In the genomic region with DNA sequence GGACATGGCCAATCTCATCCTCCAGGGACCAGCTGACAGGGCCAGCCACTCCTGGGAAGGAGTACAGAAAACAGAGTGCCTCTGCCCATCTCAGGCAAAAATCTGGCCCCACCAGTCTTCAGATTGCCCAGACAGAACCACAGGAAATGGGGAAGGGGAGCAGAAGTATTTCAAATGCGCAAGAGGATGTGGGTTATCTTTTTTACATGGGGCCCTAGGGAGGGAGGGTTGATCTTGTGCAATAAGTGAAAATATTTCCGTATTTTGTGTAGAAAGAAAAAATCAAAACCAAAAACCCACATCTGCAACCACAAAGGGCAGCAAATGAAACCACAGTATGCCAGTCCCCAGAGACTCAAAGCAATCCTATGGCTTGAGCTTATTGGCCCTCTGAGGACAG, we compare ENCODE assay signal across 11 mouse cellular contexts. TPM values are rescaled to one million over a fixed set of nuclear protein-coding genes. Genes with fewer than 3 reads are reported as not detected.
DNase-seq lines count a peak whose midpoint lies in the region; TF ChIP-seq lines count a peak whose summit lies in the region.
"Had no signal": no experiment of that assay in that cellular context is flagged by ENCODE, and none has a peak within 500 bp of the region (broad histone marks: within the 10 kb centered on the region; RNA-seq: fewer than 3 reads in every experiment).

No protein-coding gene starts in this region.

- peaks cover 93% of the 10 kb centered on the region for H3K4me1 ChIP-seq in embryonic facial prominence, embryonic 10.5 days

- TF ChIP-seq CTCF in C2C12 (IDR thresholded peaks at IDR 0.05; ENCODE audit: control insufficient read depth, insufficient read depth, insufficient read length) = no peak

- peaks cover 71% of the 10 kb centered on the region for H3K79me3 ChIP-seq in C2C12 (ENCODE audit: low read depth)

- peaks cover 8% of the 10 kb centered on the region for H3K36me3 ChIP-seq in C2C12 (ENCODE audit: control insufficient read depth, insufficient read depth)
- H3K36me3 ChIP-seq in embryonic facial prominence, embryonic 10.5 days (replicated peaks) = no peaks in the 10 kb centered on the region

- peak overlapping the region; percentile 5; the same call in 1 of the 2 replicates for H3K27ac ChIP-seq in embryonic facial prominence, embryonic 10.5 days (replicated peaks)

- H3ac ChIP-seq in C2C12 (ENCODE audit: control insufficient read depth, insufficient read length, low read depth) = no peak overlapping the region

- no peaks in the 10 kb centered on the region for H3K9me3 ChIP-seq in embryonic facial prominence, embryonic 10.5 days

- no peaks in the 10 kb centered on the region for H3K27me3 ChIP-seq in C2C12 (ENCODE audit: control insufficient read depth, insufficient read depth, insufficient read length)
- no peaks in the 10 kb centered on the region for H3K27me3 ChIP-seq in embryonic facial prominence, embryonic 10.5 days (replicated peaks; ENCODE audit: low read depth, poor library complexity, severe bottlenecking)

- intact Hi-C loops in heart, postnatal 14 days (cut with DNase I) = no loop called here
- intact Hi-C loops in gastrocnemius, postnatal 36 days (cut with DNase I) = loop anchor here (10.0 kb wide), 1 partner anchor 951 kb away; no protein-coding TSS in a partner anchor

- 81% methylated on average over 2 of the region's 2 CpGs for WGBS in embryonic facial prominence, embryonic 10.5 days

- peak; percentile 32 to 33 for DNase-seq in heart, adult 9 months (ENCODE audit: low spot score in 2 of 2)
- DNase-seq in heart, postnatal 14 days = no peak
- DNase-seq in embryonic facial prominence, embryonic 10.5 days (ENCODE audit: low spot score) = no peak
- DNase-seq in induced T-regulatory cell, adult 2 months (ENCODE audit: low read depth) = peak; percentile 18
- no peak for DNase-seq in spleen, postnatal 10 days (ENCODE audit: low spot score in 2 of 2)
- DNase-seq in gastrocnemius, postnatal 36 days = no peak
- DNase-seq in B cell, adult 2 months = no peak
- DNase-seq: cerebellum, adult 2 months; kidney, adult 8-10 months; thymus, postnatal 36 days had no signal

- peaks cover 86% of the 10 kb centered on the region for H3K79me2 ChIP-seq in C2C12 (ENCODE audit: control insufficient read depth, insufficient read depth)

- H3K4me3 ChIP-seq in C2C12 (ENCODE audit: insufficient read depth, poor library complexity, severe bottlenecking) = no peak overlapping the region
- no peak overlapping the region for H3K4me3 ChIP-seq in embryonic facial prominence, embryonic 10.5 days

TF ChIP-seq in C2C12, 6 proteins besides CTCF, POLR2A, EP300 and RAD21:
- no peak for TF ChIP-seq USF1 (IDR thresholded peaks at IDR 0.05; ENCODE audit: low read depth)
- TF ChIP-seq CEBPB (IDR thresholded peaks at IDR 0.05; ENCODE audit: low read depth) = peak; percentile 100
- TF ChIP-seq MYOD1 (IDR thresholded peaks at IDR 0.05; ENCODE audit: control insufficient read depth, insufficient read length, low read depth) = peak; percentile 20

RNA-seq across cellular contexts. Expression of a gene that starts 32.4 kb away (rescaled TPM):
- 10 to 100 TPM; 10.4 to 14.1 TPM for total RNA-seq in heart, postnatal 14 days (2021)
- polyA plus RNA-seq in C2C12 (2012; fragmentation: generic; extraction: Trizol) = 59.6 TPM
- polyA plus RNA-seq in embryonic facial prominence, embryonic 10.5 days (2016; fragmentation: Nextera tagmentation; extraction: Ambion mirVana) = 21.1 and 23.5 TPM in 2 replicates
- total RNA-seq in gastrocnemius, postnatal 36 days (2021) = 1 to 10 TPM; 4.3 to 4.5 TPM

Comparison
In these comparisons a context has a peak if more than half of its experiments do, and no peak if none do; other contexts are left out.
1. DNase-seq: peak in heart, adult 9 months (2 of 2) and induced T-regulatory cell, adult 2 months (single experiment); none in heart, postnatal 14 days (0 of 2), embryonic facial prominence, embryonic 10.5 days (single experiment), spleen, postnatal 10 days (0 of 2), gastrocnemius, postnatal 36 days (0 of 2) and B cell, adult 2 months (0 of 2).